Mouse (Mus musculus) bone marrow, adult 2 months (tissue): ENCODE measurements around the gene Numbl. TPM values are rescaled to one million over a fixed set of nuclear protein-coding genes. Genes with fewer than 3 reads are reported as not detected.
A peak's percentile ranks its signal among the peaks of the same experiment; 100 is the strongest.

ENCODE experiments used
- H3K27ac ChIP-seq: fragments of 200-500 bp; 2 replicates; pipeline ENCODE4 v1.5.1; 2012; ENCODE audit warnings: low read depth, mild to moderate bottlenecking, control low read depth, inconsistent platforms, low read length; ENCODE audit not compliant: control insufficient read depth, poor library complexity, insufficient read depth
- H3K4me1 ChIP-seq: fragments of 200-500 bp; 2 replicates; pipeline ENCODE4 v1.6.1; 2011; ENCODE audit warnings: low read length; ENCODE audit not compliant: control insufficient read depth, insufficient read depth
- H3K4me3 ChIP-seq: fragments of 200-500 bp; replicated peaks from 2 replicates; pipeline ENCODE3; 2011; ENCODE audit warnings: mild to moderate bottlenecking, low read depth, low read length, control low read depth; ENCODE audit not compliant: control insufficient read depth
- CTCF ChIP-seq: fragments of 200-500 bp; IDR thresholded peaks from 2 replicates; pipeline ENCODE4 v1.5.1; 2011; ENCODE audit warnings: low read length, control low read depth; ENCODE audit not compliant: control insufficient read depth, insufficient read depth
- POLR2A ChIP-seq: fragments of 200-500 bp; IDR thresholded peaks from 2 replicates; pipeline ENCODE4 v1.6.1; 2011; ENCODE audit warnings: low read depth, mild to moderate bottlenecking, control low read depth, low read length, borderline replicate concordance; ENCODE audit not compliant: control insufficient read depth
- WGBS: fragments of 180-500 bp; shearing (Covaris S2); methylation state at CpG from one replicate; pipeline ENCODE4 v1.1.7; 2018; 5-methylcytosine and 5-hydroxymethylcytosine counted together
- polyA plus RNA-seq: library from polyadenylated mRNA; stranded (reverse); fragments of >200 nt; gene quantifications from 2 replicates; pipeline ENCODE4 v1.2.4, GENCODE M21; 2011; ENCODE audit warnings: low replicate concordance; ENCODE audit not compliant: missing spikeins, insufficient read depth, insufficient read length

Gene Numbl
- polyA plus RNA-seq, 1 experiment, result 3.2 TPM

GRCm38 (mm10) chr7:27326101-27326880 is 68.1 kb downstream of the Numbl start:
- 58% methylated on average over 34 of the region's 34 CpGs for WGBS
- peaks cover 1% of the 10 kb centered on the region; the same call in 1 of the 2 replicates for H3K4me1 ChIP-seq
- H3K4me3 ChIP-seq, result no peak overlapping the region
- no peak for TF ChIP-seq POLR2A
- TF ChIP-seq CTCF, result no peak
- no peak overlapping the region for H3K27ac ChIP-seq

GRCm38 (mm10) chr7:27327500-27327899 is 69.3 kb downstream of the Numbl start:
- WGBS, result 88% methylated on average over 8 of the region's 8 CpGs
- no peak overlapping the region for H3K4me3 ChIP-seq
- no peak overlapping the region for H3K27ac ChIP-seq
- TF ChIP-seq POLR2A (no peak), CTCF (no peak)
- H3K4me1 ChIP-seq, result peaks cover 1% of the 10 kb centered on the region; the same call in 1 of the 2 replicates

GRCm38 (mm10) chr7:27328161-27328560 is 69.9 kb downstream of the Numbl start:
- 71% methylated on average over 11 of the region's 11 CpGs for WGBS
- TF ChIP-seq POLR2A (no peak), CTCF (no peak)
- Histone ChIP-seq H3K4me1 (peaks cover 1% of the 10 kb centered on the region; the same call in 1 of the 2 replicates), H3K4me3 (no peak overlapping the region), H3K27ac (no peak overlapping the region)

GRCm38 (mm10) chr7:27328648-27329047 is 70.4 kb downstream of the Numbl start:
- peaks cover 1% of the 10 kb centered on the region; the same call in 1 of the 2 replicates for H3K4me1 ChIP-seq
- TF ChIP-seq POLR2A (no peak), CTCF (no peak)
- no peak overlapping the region for H3K4me3 ChIP-seq
- 22% methylated on average over 16 of the region's 16 CpGs for WGBS
- no peak overlapping the region for H3K27ac ChIP-seq

- TF ChIP-seq CTCF (peak; percentile 69), POLR2A (no peak; the same call in 1 of the 2 replicates)
- Histone ChIP-seq H3K4me1 (peaks cover 1% of the 10 kb centered on the region; the same call in 1 of the 2 replicates), H3K27ac (no peak overlapping the region), H3K4me3 (no peak overlapping the region)
- 2% methylated on average over 45 of the region's 45 CpGs for WGBS
These were observed 71.2 kb downstream of the Numbl start for GRCm38 (mm10) chr7:27329326-27329947.

- Histone ChIP-seq H3K27ac (no peak overlapping the region), H3K4me3 (no peak overlapping the region), H3K4me1 (peaks cover 1% of the 10 kb centered on the region; the same call in 1 of the 2 replicates)
- 20% methylated on average over 17 of the region's 17 CpGs for WGBS
- TF ChIP-seq POLR2A (no peak), CTCF (no peak)
These were observed 71.7 kb downstream of the Numbl start for GRCm38 (mm10) chr7:27329981-27330380.

GRCm38 (mm10) chr7:27330709-27331540 is 72.7 kb downstream of the Numbl start:
- WGBS, result under 1% methylated on average over 39 of the region's 39 CpGs
- Histone ChIP-seq H3K27ac (peak overlapping the region; percentile 39; the same call in 1 of the 2 replicates), H3K4me1 (peaks cover 1% of the 10 kb centered on the region; the same call in 1 of the 2 replicates), H3K4me3 (peak overlapping the region; percentile 53)
- TF ChIP-seq CTCF, result no peak
- TF ChIP-seq POLR2A, result no peak

- Histone ChIP-seq H3K4me1 (peaks cover 1% of the 10 kb centered on the region; the same call in 1 of the 2 replicates), H3K27ac (no peak overlapping the region; the same call in 1 of the 2 replicates), H3K4me3 (no peak overlapping the region)
- WGBS, result 3% methylated on average over 8 of the region's 8 CpGs
- TF ChIP-seq CTCF, result no peak
- no peak for TF ChIP-seq POLR2A
These were observed 73.3 kb downstream of the Numbl start for GRCm38 (mm10) chr7:27331541-27331851.

Other genes starting within 250 kb of the Numbl start
- 0.99 and 2.1 TPM in 2 replicates for gene Cyp2a12, start 229.4 kb upstream of the Numbl start, polyA plus RNA-seq
- 2.8 and 4.9 TPM in 2 replicates for gene Cyp2f2, start 138.5 kb upstream of the Numbl start, polyA plus RNA-seq
- gene Cyp2t4, start 104.7 kb upstream of the Numbl start, polyA plus RNA-seq, result not detected in 2 replicates
- gene Egln2, start 91.6 kb upstream of the Numbl start, polyA plus RNA-seq, result 50.9 and 92.5 TPM in 2 replicates
- gene Rab4b, start 79.5 kb upstream of the Numbl start, polyA plus RNA-seq, result 35.7 and 73.7 TPM in 2 replicates
- not detected in 2 replicates for gene Gm21983, start 77.3 kb upstream of the Numbl start, polyA plus RNA-seq
- not detected in 2 replicates for gene Mia, start 77.3 kb upstream of the Numbl start, polyA plus RNA-seq
- 1.6 and 2.5 TPM in 2 replicates for gene BC024978, start 62.7 kb upstream of the Numbl start, polyA plus RNA-seq
- 99.4 and 100.0 TPM in 2 replicates for gene Snrpa, start 62.2 kb upstream of the Numbl start, polyA plus RNA-seq
- 0.50 and 2.5 TPM in 2 replicates for gene Itpkc, start 29.8 kb upstream of the Numbl start, polyA plus RNA-seq
- gene Coq8b, start 25.4 kb upstream of the Numbl start, polyA plus RNA-seq, result 12.2 and 17.3 TPM in 2 replicates
- gene Ltbp4, start 79.3 kb downstream of the Numbl start, polyA plus RNA-seq, result 1.3 and 5.8 TPM in 2 replicates
- 44.6 and 80.0 TPM in 2 replicates for gene Shkbp1, start 97.6 kb downstream of the Numbl start, polyA plus RNA-seq
- not detected in 2 replicates for gene Gm20479, start 99.0 kb downstream of the Numbl start, polyA plus RNA-seq
- gene Sptbn4, start 189.3 kb downstream of the Numbl start, polyA plus RNA-seq, result 0.11 and 0.62 TPM in 2 replicates
- 323 and 400 TPM in 2 replicates for gene Blvrb, start 189.5 kb downstream of the Numbl start, polyA plus RNA-seq
- gene Sertad3, start 215.3 kb downstream of the Numbl start, polyA plus RNA-seq, result 34.3 and 61.0 TPM in 2 replicates
- gene Sertad1, start 228.5 kb downstream of the Numbl start, polyA plus RNA-seq, result 20.9 and 33.8 TPM in 2 replicates
- gene Prx, start 240.9 kb downstream of the Numbl start, polyA plus RNA-seq, result 0.79 and 3.4 TPM in 2 replicates